Comparison of ENCODE assay signal across 7 mouse cellular contexts in the genomic region with DNA sequence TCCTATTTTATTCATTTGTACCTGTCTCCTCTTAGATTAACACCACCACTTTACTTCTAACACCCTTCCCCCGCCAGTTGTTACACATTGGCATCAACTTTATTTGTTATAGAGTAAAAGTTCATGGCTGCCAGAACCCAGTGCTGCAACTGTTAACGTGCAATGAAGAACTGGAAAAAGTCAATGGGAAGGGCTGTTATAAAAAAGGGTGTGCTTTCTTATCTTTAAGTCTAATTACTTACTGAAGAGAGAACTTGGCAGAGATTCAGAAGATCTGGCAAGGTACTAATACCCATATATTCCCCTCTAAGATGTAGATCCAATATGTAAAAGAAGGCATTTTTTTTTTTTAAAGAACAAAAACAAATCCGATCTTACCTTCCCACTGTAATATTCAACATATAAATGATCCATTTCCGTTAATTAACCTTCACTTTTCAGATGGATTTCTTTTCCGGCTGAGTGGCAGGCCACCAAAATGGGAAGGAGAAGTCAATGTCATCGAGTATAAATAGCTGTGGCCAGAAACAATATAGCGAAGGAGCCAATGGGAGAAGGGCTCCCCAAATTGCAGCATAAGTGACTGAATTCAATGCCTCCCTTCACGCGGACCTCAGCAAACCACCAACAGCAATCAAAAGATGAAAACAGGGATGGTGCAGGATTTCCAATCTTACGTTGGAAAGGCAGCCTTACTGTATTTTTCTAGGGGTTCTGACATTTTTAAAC. TPM values are rescaled to one million over a fixed set of nuclear protein-coding genes. Genes with fewer than 3 reads are reported as not detected.
DNase-seq lines count a peak whose midpoint lies in the region; ATAC-seq and TF ChIP-seq lines count a peak whose summit lies in the region.

No protein-coding gene starts in this region.

- peaks cover 17% of the 10 kb centered on the region for H3K4me1 ChIP-seq in lung, embryonic 16.5 days (replicated peaks; ENCODE audit: control insufficient read depth, insufficient read depth, low read length)
- peaks cover 3% of the 10 kb centered on the region; the same call in 1 of the 2 replicates for H3K4me1 ChIP-seq in lung, adult 2 months (ENCODE audit: control insufficient read depth, insufficient read depth, low read length)
- H3K4me1 ChIP-seq in liver, embryonic 15.5 days (replicated peaks), result peaks cover 44% of the 10 kb centered on the region
- peaks cover 3% of the 10 kb centered on the region; the same call in 1 of the 2 replicates for H3K4me1 ChIP-seq in stomach, postnatal 0 days (replicated peaks; ENCODE audit: control insufficient read depth, insufficient read depth)

- H3K27ac ChIP-seq in lung, embryonic 16.5 days (ENCODE audit: low read length), result no peak overlapping the region
- H3K27ac ChIP-seq in liver, embryonic 15.5 days (replicated peaks), result no peak overlapping the region
- no peak overlapping the region for H3K27ac ChIP-seq in stomach, postnatal 0 days (replicated peaks)

- peak overlapping the region; percentile 81; the same call in 1 of the 2 replicates for H3K4me2 ChIP-seq in lung, embryonic 16.5 days (ENCODE audit: low read depth, low read length)
- H3K4me2 ChIP-seq in liver, embryonic 15.5 days, result peak overlapping the region; percentile 84
- peak overlapping the region; percentile 6; the same call in 1 of the 2 replicates for H3K4me2 ChIP-seq in stomach, postnatal 0 days (replicated peaks; ENCODE audit: low read depth)

- ATAC-seq in lung, embryonic 16.5 days (ENCODE audit: low read depth), result no peak
- ATAC-seq in granulocyte monocyte progenitor cell, adult 5-6 weeks (replicated peaks; ENCODE audit: poor library complexity, severe bottlenecking), result peak; percentile 52
- ATAC-seq in liver, embryonic 15.5 days (ENCODE audit: insufficient read depth), result no peak
- ATAC-seq in stomach, postnatal 0 days (ENCODE audit: low FRiP score, low TSS enrichment), result no peak
- ATAC-seq in inflammation-experienced regulatory T-cells, adult 6 months, result no peak

- H3K27me3 ChIP-seq in lung, embryonic 16.5 days (ENCODE audit: control insufficient read depth, insufficient read depth, low read depth, low read length), result no peaks in the 10 kb centered on the region
- no peaks in the 10 kb centered on the region for H3K27me3 ChIP-seq in liver, embryonic 15.5 days
- H3K27me3 ChIP-seq in stomach, postnatal 0 days (ENCODE audit: control insufficient read depth, insufficient read depth, low read length), result no peaks in the 10 kb centered on the region

- no peak for TF ChIP-seq CTCF in lung, adult 2 months (IDR thresholded peaks at IDR 0.05; ENCODE audit: insufficient read depth, low read length)
- TF ChIP-seq CTCF in stomach, postnatal 0 days (IDR thresholded peaks at IDR 0.05; ENCODE audit: low read depth), result no peak

- H3K36me3 ChIP-seq in lung, embryonic 16.5 days (ENCODE audit: control insufficient read depth, insufficient read depth, low read length), result no peaks in the 10 kb centered on the region; the same call in 1 of the 2 replicates
- H3K36me3 ChIP-seq in liver, embryonic 15.5 days (replicated peaks), result no peaks in the 10 kb centered on the region
- no peaks in the 10 kb centered on the region for H3K36me3 ChIP-seq in stomach, postnatal 0 days (ENCODE audit: control insufficient read depth, insufficient read depth, low read length)

- no peak for DNase-seq in lung, adult 2 months
- DNase-seq in stomach, postnatal 0 days (ENCODE audit: low spot score), result no peak
- no peak for DNase-seq in adrenal gland, postnatal 14 days

- no peak overlapping the region for H3K4me3 ChIP-seq in lung, embryonic 16.5 days (ENCODE audit: low read length)
- H3K4me3 ChIP-seq in lung, adult 2 months (replicated peaks; ENCODE audit: extremely low read depth, low read depth, low read length), result no peak overlapping the region
- H3K4me3 ChIP-seq in liver, embryonic 15.5 days (replicated peaks), result peak overlapping the region; percentile 93
- no peak overlapping the region for H3K4me3 ChIP-seq in stomach, postnatal 0 days (ENCODE audit: low read depth, low read length)

- no peaks in the 10 kb centered on the region for H3K9me3 ChIP-seq in lung, embryonic 16.5 days (ENCODE audit: control insufficient read depth, low read length)
- no peaks in the 10 kb centered on the region for H3K9me3 ChIP-seq in liver, embryonic 15.5 days (replicated peaks)
- H3K9me3 ChIP-seq in stomach, postnatal 0 days (ENCODE audit: control insufficient read depth, low read length), result no peaks in the 10 kb centered on the region

- H3K9ac ChIP-seq in lung, embryonic 16.5 days (ENCODE audit: low read length), result no peak overlapping the region
- no peak overlapping the region for H3K9ac ChIP-seq in liver, embryonic 15.5 days
- no peak overlapping the region for H3K9ac ChIP-seq in stomach, postnatal 0 days (ENCODE audit: low read length)

- 68% methylated on average over 10 of the region's 10 CpGs for WGBS in lung, embryonic 16.5 days
- 64% methylated on average over 10 of the region's 10 CpGs for WGBS in lung, adult 2 months
- WGBS in liver, embryonic 15.5 days (ENCODE audit: insufficient replicate concordance), result 47% methylated on average over 10 of the region's 10 CpGs
- 64% methylated on average over 10 of the region's 10 CpGs for WGBS in stomach, postnatal 0 days

- TF ChIP-seq EP300 in stomach, postnatal 0 days (optimal IDR thresholded peaks at IDR 0.05), result no peak

- TF ChIP-seq POLR2A in lung, adult 2 months (IDR thresholded peaks at IDR 0.05; ENCODE audit: borderline replicate concordance, extremely low read depth, low read depth, low read length), result no peak

RNA-seq across cellular contexts. Expression of a gene that starts 1.8 kb away (rescaled TPM):
- polyA plus RNA-seq in lung, embryonic 16.5 days (2015; fragmentation: Nextera tagmentation; extraction: Ambion mirVana), result 18.6 and 19.1 TPM in 2 replicates
- 15.0 and 18.6 TPM in 2 replicates for polyA plus RNA-seq in lung, adult 2 months (2012; rRNA removed)
- total RNA-seq in granulocyte monocyte progenitor cell, adult 5-6 weeks (2014; fragmentation: Nextera tagmentation), result 31.3 and 36.9 TPM in 2 replicates
- total RNA-seq in granulocyte monocyte progenitor cell, adult 5-6 weeks (2017), result 21.2 and 33.7 TPM in 2 replicates
- polyA plus RNA-seq in liver, embryonic 15.5 days (2015; fragmentation: Nextera tagmentation; extraction: Ambion mirVana), result 6.2 and 6.7 TPM in 2 replicates
- polyA plus RNA-seq in stomach, postnatal 0 days (2015; fragmentation: Nextera tagmentation; extraction: Ambion mirVana), result 11.2 and 11.8 TPM in 2 replicates
- polyA plus RNA-seq in inflammation-experienced regulatory T-cells, adult 6 months (2017; shearing (Covaris generic)), result 10 to 100 TPM; 35.9 to 45.7 (median 41.6) TPM
- total RNA-seq in adrenal gland, postnatal 14 days (2021), result 32.2 and 33.2 TPM in 2 replicates

RNA-seq across cellular contexts. Expression of a gene that starts 33.3 kb away (rescaled TPM):
- polyA plus RNA-seq in lung, embryonic 16.5 days (2015; fragmentation: Nextera tagmentation; extraction: Ambion mirVana), result 144 and 149 TPM in 2 replicates
- 22.2 and 23.1 TPM in 2 replicates for polyA plus RNA-seq in lung, adult 2 months (2012; rRNA removed)
- total RNA-seq in granulocyte monocyte progenitor cell, adult 5-6 weeks (2014; fragmentation: Nextera tagmentation), result 93.1 and 107 TPM in 2 replicates
- total RNA-seq in granulocyte monocyte progenitor cell, adult 5-6 weeks (2017), result 158 and 168 TPM in 2 replicates
- polyA plus RNA-seq in liver, embryonic 15.5 days (2015; fragmentation: Nextera tagmentation; extraction: Ambion mirVana), result 73.4 and 77.9 TPM in 2 replicates
- 60.2 and 64.5 TPM in 2 replicates for polyA plus RNA-seq in stomach, postnatal 0 days (2015; fragmentation: Nextera tagmentation; extraction: Ambion mirVana)
- polyA plus RNA-seq in inflammation-experienced regulatory T-cells, adult 6 months (2017; shearing (Covaris generic)), result 100 to 1,000 TPM in 1 of 3 experiments, 10 to 100 TPM in 2; 87.9 to 115 (median 99.9) TPM
- total RNA-seq in adrenal gland, postnatal 14 days (2021), result 74.6 and 75.3 TPM in 2 replicates

Comparison
In these comparisons a context has a peak if more than half of its experiments do, and no peak if none do; other contexts are left out.
1. H3K4me2 ChIP-seq: peak in every context shown above with its lines; median percentile 84 in liver, embryonic 15.5 days; 81 in lung, embryonic 16.5 days; 6 in stomach, postnatal 0 days.